ENCODE assay signal across 12 mouse cellular contexts in the genomic region with DNA sequence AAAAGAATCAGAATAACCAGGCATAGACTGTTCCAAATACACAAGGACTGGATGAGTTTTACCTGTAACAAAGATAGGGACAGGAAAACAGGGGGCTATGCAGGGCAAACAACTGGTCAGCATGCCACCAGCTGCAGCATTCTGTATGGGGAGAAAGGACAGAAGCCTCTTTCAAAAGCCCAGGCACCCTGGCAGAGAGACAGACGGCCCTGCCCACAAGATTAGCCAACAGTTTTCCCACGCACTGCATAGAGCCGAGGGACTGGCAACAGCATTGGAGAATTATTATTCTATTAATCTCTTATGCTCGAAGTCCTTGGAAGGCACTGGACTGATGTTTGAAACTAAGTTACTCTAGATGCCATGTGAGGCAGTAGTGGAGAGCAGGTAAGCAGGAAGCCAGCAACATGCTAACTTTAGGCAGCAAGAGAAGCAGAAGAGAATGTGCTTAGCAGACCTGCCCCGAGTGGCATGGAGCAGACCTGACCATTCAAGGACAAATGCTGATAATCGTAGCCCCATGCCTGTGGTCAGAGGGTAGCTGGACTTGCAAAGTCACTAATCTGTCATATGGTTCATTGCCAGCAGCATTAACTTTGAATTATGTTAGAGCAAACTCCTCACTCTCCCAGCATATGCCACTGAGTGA.
A peak's percentile ranks its signal among the peaks of the same experiment; 100 is the strongest.
DNase-seq lines count a peak whose midpoint lies in the region; ATAC-seq and TF ChIP-seq lines count a peak whose summit lies in the region.
"Had no signal": no experiment of that assay in that cellular context is flagged by ENCODE, and none has a peak within 500 bp of the region (broad histone marks: within the 10 kb centered on the region; RNA-seq: fewer than 3 reads in every experiment).

No protein-coding gene starts in this region.

- no peaks in the 10 kb centered on the region for H3K27me3 ChIP-seq in forebrain, embryonic 11.5 days (ENCODE audit: control insufficient read depth, insufficient read depth, low read length)
- H3K27me3 ChIP-seq in forebrain, embryonic 12.5 days, result no peaks in the 10 kb centered on the region
- H3K27me3 ChIP-seq in neural tube, embryonic 14.5 days (ENCODE audit: control insufficient read depth, insufficient read depth, low read length), result no peaks in the 10 kb centered on the region
- no peaks in the 10 kb centered on the region for H3K27me3 ChIP-seq in neural tube, embryonic 15.5 days (replicated peaks)
- no peaks in the 10 kb centered on the region for H3K27me3 ChIP-seq in midbrain, postnatal 0 days (ENCODE audit: insufficient read depth, low read length)
- H3K27me3 ChIP-seq: stomach, embryonic 15.5 days had no signal

- no peak for DNase-seq in forebrain, embryonic 11.5 days (ENCODE audit: low spot score)
- DNase-seq in heart, postnatal 4 days, result peak; percentile 10
- peak; percentile 6 for DNase-seq in midbrain, postnatal 0 days (ENCODE audit: low spot score)
- DNase-seq in lung, adult 18-20 months, result no peak
- no peak for DNase-seq in urinary bladder, postnatal 25 days (ENCODE audit: low spot score)
- DNase-seq: gastrocnemius, postnatal 14 days; liver, postnatal 0 days had no signal

- no peak overlapping the region for H3K4me3 ChIP-seq in forebrain, embryonic 11.5 days (ENCODE audit: low read depth, low read length)
- no peak overlapping the region for H3K4me3 ChIP-seq in forebrain, embryonic 12.5 days (replicated peaks)
- no peak overlapping the region for H3K4me3 ChIP-seq in neural tube, embryonic 14.5 days (ENCODE audit: low read depth, low read length)
- H3K4me3 ChIP-seq in neural tube, embryonic 15.5 days (replicated peaks), result no peak overlapping the region
- no peak overlapping the region for H3K4me3 ChIP-seq in midbrain, postnatal 0 days (ENCODE audit: low read depth, low read length)
- H3K4me3 ChIP-seq: stomach, embryonic 15.5 days had no signal

- ATAC-seq in forebrain, embryonic 11.5 days (replicated peaks; ENCODE audit: low FRiP score), result peak; percentile 44; the same call in 1 of the 2 replicates
- ATAC-seq in forebrain, embryonic 12.5 days (ENCODE audit: low FRiP score), result no peak
- ATAC-seq in neural tube, embryonic 14.5 days (ENCODE audit: low read depth), result 0 out of 2 replicates have a peak, but pooled peaks have one; percentile 46
- no peak for ATAC-seq in neural tube, embryonic 15.5 days (ENCODE audit: low FRiP score)
- ATAC-seq in midbrain, postnatal 0 days (ENCODE audit: low FRiP score), result no peak
- ATAC-seq: intestine, postnatal 0 days; liver, postnatal 0 days had no signal

- H3K4me2 ChIP-seq in forebrain, embryonic 11.5 days (ENCODE audit: low read depth, low read length, severe bottlenecking), result no peak overlapping the region
- no peak overlapping the region for H3K4me2 ChIP-seq in forebrain, embryonic 12.5 days
- no peak overlapping the region for H3K4me2 ChIP-seq in neural tube, embryonic 14.5 days (ENCODE audit: low read depth, low read length)
- H3K4me2 ChIP-seq in neural tube, embryonic 15.5 days, result no peak overlapping the region
- H3K4me2 ChIP-seq in midbrain, postnatal 0 days (ENCODE audit: low read depth, low read length, poor library complexity, severe bottlenecking), result no peak overlapping the region
- H3K4me2 ChIP-seq: stomach, embryonic 15.5 days had no signal

- no peaks in the 10 kb centered on the region for H3K9me3 ChIP-seq in forebrain, embryonic 11.5 days (ENCODE audit: control insufficient read depth, low read length)
- no peaks in the 10 kb centered on the region for H3K9me3 ChIP-seq in forebrain, embryonic 12.5 days
- H3K9me3 ChIP-seq in neural tube, embryonic 14.5 days (ENCODE audit: control insufficient read depth, low read length), result no peaks in the 10 kb centered on the region
- H3K9me3 ChIP-seq in neural tube, embryonic 15.5 days (replicated peaks), result no peaks in the 10 kb centered on the region
- no peaks in the 10 kb centered on the region for H3K9me3 ChIP-seq in midbrain, postnatal 0 days (ENCODE audit: low read length)
- H3K9me3 ChIP-seq: stomach, embryonic 15.5 days had no signal

- no peaks in the 10 kb centered on the region for H3K4me1 ChIP-seq in forebrain, embryonic 11.5 days (replicated peaks; ENCODE audit: control insufficient read depth, insufficient read depth, low read length)
- peaks cover 6% of the 10 kb centered on the region; the same call in 1 of the 2 replicates for H3K4me1 ChIP-seq in forebrain, embryonic 12.5 days
- H3K4me1 ChIP-seq in neural tube, embryonic 14.5 days (ENCODE audit: control insufficient read depth, insufficient read depth, low read length), result no peaks in the 10 kb centered on the region
- no peaks in the 10 kb centered on the region for H3K4me1 ChIP-seq in neural tube, embryonic 15.5 days
- H3K4me1 ChIP-seq in midbrain, postnatal 0 days (ENCODE audit: insufficient read depth, low read length), result no peaks in the 10 kb centered on the region
- H3K4me1 ChIP-seq: stomach, embryonic 15.5 days had no signal

- no peak for TF ChIP-seq CTCF in midbrain, postnatal 0 days (IDR thresholded peaks at IDR 0.05)

- H3K36me3 ChIP-seq in forebrain, embryonic 11.5 days (ENCODE audit: control insufficient read depth, insufficient read depth, low read length), result no peaks in the 10 kb centered on the region
- no peaks in the 10 kb centered on the region for H3K36me3 ChIP-seq in forebrain, embryonic 12.5 days (replicated peaks)
- no peaks in the 10 kb centered on the region for H3K36me3 ChIP-seq in neural tube, embryonic 14.5 days (ENCODE audit: control insufficient read depth, insufficient read depth, low read length)
- H3K36me3 ChIP-seq in neural tube, embryonic 15.5 days, result no peaks in the 10 kb centered on the region
- H3K36me3 ChIP-seq in midbrain, postnatal 0 days (ENCODE audit: insufficient read depth, low read length), result no peaks in the 10 kb centered on the region
- H3K36me3 ChIP-seq: stomach, embryonic 15.5 days had no signal

- WGBS in forebrain, embryonic 11.5 days, result 64% methylated on average over 6 of the region's 6 CpGs
- 56% methylated on average over 6 of the region's 6 CpGs for WGBS in forebrain, embryonic 12.5 days
- WGBS in neural tube, embryonic 14.5 days, result 41% methylated on average over 6 of the region's 6 CpGs
- 30% methylated on average over 6 of the region's 6 CpGs for WGBS in neural tube, embryonic 15.5 days
- WGBS in midbrain, postnatal 0 days, result 39% methylated on average over 6 of the region's 6 CpGs

- H3K9ac ChIP-seq in forebrain, embryonic 11.5 days (ENCODE audit: low read length), result no peak overlapping the region
- H3K9ac ChIP-seq in forebrain, embryonic 12.5 days, result no peak overlapping the region
- no peak overlapping the region for H3K9ac ChIP-seq in neural tube, embryonic 14.5 days (replicated peaks; ENCODE audit: low read depth, low read length)
- H3K9ac ChIP-seq in neural tube, embryonic 15.5 days (replicated peaks), result no peak overlapping the region
- no peak overlapping the region for H3K9ac ChIP-seq in midbrain, postnatal 0 days (replicated peaks; ENCODE audit: low read length, poor library complexity, severe bottlenecking)
- H3K9ac ChIP-seq: liver, postnatal 0 days; stomach, embryonic 15.5 days had no signal

- H3K27ac ChIP-seq in forebrain, embryonic 11.5 days (ENCODE audit: low read depth, low read length), result no peak overlapping the region
- no peak overlapping the region for H3K27ac ChIP-seq in forebrain, embryonic 12.5 days
- no peak overlapping the region for H3K27ac ChIP-seq in neural tube, embryonic 14.5 days (ENCODE audit: low read depth, low read length)
- no peak overlapping the region for H3K27ac ChIP-seq in neural tube, embryonic 15.5 days (replicated peaks)
- H3K27ac ChIP-seq in midbrain, postnatal 0 days (ENCODE audit: low read depth, low read length), result no peak overlapping the region
- H3K27ac ChIP-seq: stomach, embryonic 15.5 days had no signal

Comparison
In these comparisons a context has a peak if more than half of its experiments do, and no peak if none do; other contexts are left out.
1. ATAC-seq: peak in forebrain, embryonic 11.5 days (single experiment) and neural tube, embryonic 14.5 days (single experiment); none in forebrain, embryonic 12.5 days (single experiment), neural tube, embryonic 15.5 days (single experiment) and midbrain, postnatal 0 days (single experiment).
2. DNase-seq: peak in heart, postnatal 4 days (single experiment) and midbrain, postnatal 0 days (single experiment); none in forebrain, embryonic 11.5 days (single experiment), lung, adult 18-20 months (0 of 2) and urinary bladder, postnatal 25 days (single experiment).